Mouse (Mus musculus): ENCODE results near the gene Tm6sf1.
A peak's percentile ranks its signal among the peaks of the same experiment; 100 is the strongest.
"Not testable (repeated sequence)": the region's sequence is repeated elsewhere in the genome, so short reads cannot be mapped to it uniquely, and the experiment has no call there.

The Tm6sf1 gene

DNA sequence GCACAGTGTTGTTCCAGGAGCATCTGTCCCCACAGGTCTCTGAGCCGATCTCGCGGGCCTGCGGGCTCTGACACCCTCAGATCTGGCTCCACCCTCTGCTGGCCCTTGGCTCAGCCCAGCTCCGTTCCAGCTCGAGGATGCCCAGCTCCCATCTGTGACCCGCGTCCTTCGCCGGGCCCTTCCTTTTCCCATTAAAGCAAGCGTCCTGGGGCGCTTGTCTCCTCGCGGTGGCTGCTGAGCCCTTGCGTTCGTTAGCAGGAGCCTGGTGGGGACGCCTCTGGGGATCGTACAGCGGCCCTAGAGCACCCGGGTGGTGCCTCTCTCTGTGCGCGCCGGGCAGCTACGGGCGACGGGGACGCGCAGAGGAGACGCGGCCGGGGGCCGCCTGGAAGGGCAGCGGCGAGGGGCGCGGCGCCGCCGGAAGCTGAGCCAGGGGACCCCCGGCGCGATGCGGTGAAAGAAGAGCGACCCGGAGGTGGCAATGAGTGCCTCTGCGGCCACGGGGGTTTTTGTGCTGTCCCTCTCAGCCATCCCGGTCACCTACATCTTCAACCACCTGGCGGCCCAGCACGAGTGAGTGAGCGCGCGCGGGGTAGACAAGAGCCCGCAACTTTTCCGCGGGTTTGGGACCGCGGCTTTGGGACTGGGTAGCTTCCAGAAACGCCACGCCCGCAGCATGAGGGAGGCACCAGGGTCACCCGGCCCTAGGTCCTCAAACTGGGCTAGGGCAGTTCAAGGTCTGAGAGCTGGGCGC lies at the start of gene Tm6sf1:
TSS of gene Tm6sf1 (plus strand) at position 34 of the 754 bp plus-strand sequence.
- peak in 1 of 2 experiments; percentile 43 for DNase-seq

DNA sequence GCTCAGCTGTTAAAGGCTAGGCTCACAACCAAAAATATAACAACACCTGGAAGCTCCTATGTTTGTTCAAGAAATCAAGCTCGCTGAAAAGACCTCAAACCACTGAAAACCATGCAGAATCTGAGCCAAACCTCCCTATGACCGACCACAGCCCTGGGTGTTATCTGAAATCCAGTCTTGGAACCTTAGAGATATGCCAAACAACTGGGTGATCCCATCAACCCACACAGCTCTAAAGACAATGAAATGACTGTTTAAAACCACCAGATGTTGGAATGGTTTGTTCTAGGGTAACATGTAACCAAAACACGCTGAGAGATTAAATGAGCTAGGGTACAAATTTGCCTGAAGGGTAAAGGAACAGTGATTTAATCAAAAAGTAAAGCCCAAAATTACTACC lies 33.9 kb upstream of the Tm6sf1 start:
- no peak for DNase-seq

GRCm38 (mm10) chr7:81825381-81825780 lies 33.4 kb upstream of the Tm6sf1 start:
- peak in 1 of 2 experiments; percentile 51 for DNase-seq

DNA sequence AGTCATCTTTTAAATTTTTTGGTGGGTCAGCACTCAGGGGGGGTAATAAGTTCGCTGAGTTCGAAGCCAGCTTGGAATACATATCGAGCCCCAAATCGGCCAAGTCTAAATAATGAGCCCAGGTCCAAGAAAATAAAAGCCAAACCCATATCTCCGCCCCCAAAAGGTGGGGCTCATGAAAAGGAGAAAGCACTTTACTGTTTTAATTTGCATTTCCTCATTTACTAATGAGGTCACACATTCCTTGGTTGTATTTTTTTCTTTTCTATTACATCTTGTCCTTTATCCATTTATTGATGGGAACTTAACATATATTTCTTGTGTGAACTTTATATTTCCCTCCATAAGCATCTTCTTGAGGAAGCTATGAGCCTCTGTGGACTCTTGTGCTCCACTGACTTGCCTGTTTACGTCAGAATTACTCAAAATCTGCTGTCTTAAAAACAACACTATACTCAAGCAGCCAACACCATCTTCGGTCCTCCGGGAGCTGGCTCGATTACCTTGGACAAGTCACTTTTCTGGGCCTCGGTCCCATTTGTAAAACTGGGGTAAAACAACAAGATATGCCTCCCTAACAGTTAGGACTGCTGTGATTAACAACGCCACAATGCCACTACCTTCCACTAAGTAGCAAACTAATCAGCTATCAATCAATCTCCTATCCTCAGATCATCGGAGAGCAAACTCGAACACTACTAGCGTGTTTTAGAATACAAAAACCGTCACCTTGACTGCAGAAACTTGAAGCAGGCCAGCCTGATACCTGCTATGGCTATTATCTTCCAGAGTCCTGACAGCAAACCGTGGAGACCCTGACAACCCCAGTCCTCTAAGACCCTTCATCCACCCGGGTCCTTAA lies 30.8 kb upstream of the Tm6sf1 start:
- no peak for DNase-seq

DNA sequence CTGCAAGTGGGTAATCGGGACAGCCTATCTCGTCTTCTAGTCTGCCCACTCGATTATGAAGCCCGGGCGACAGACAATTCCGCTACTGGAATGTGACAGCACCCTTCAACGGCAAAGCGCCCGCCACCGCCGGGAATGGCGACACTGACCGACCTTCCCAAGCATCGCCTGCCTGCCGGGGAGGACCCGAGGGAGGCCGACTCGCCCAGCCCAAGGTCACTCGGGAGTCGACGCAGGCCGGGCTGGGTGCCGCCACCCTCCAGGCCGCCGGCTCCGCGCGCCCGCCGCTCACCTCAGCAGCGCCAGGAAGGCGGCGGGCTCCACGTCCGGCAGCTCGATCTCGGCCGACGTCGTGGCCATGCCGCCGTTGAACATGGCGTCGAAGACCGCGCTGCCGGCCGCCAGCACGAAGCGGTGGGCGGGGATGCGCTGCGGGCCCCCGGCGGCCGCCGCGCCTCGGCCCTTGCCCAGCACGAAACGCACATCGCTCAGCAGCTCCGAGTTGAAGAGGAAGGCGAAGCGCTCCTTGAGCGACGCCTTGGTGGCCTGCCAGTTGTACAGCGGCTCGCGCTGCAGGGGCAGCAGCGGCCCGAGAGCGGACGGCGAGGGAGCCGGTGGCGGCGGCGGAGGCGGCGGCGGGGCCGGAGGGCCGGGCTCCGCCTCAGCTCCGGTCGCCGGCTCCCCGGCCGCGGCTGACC lies 30.0 kb upstream of the Tm6sf1 start:
- DNase-seq, result peak; percentile 58 to 62

DNA sequence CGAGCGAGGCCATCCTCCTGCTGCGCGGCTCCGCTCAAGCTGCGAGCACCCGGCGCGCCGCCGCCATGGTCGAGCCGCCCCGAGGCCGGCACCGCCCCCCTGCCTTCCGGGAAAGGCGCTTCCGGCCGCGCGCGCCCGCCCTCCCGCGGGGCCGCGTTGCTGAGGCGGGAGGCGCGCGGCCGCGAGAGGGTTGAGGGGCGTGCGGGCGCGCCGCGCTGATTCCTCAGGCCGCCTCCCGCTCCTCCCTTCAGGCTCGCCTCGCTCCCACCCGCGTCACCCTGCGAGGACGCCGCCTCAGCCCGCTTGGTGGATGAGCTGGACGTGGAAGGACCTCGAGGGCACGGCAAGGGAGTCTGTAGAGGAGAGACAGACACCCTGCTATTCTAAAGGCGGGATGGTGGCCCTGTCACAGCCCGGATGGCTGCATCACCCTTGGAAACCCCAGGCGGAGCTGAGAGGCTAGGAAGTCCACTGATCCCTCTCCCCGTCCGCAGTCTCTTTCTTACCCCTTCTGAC lies 29.4 kb upstream of the Tm6sf1 start, which contains the start of gene Btbd1:
TSS of gene Btbd1 (minus strand) at position 53 of the 516 bp plus-strand sequence.
- DNase-seq, result peak; percentile 74 to 75

DNA sequence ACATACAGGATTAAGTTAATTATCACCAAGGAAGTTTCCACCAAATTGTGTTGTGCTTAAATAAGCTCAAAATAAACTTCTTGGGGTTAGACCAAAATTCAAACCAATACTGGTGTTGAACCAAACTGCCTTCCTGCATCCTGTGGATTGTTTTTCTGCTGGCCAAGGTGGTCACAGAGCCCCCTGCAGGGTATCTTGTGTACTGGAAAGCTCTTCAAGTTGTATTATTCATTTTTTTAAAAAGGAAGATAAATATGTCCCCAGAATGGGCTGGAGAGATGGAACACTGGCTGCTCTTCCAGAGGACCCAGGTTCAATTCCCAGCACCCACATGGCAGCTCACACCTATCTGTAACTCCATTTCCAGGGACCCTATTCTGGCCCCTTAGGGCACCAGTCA lies 24.0 kb upstream of the Tm6sf1 start:
- no peak for DNase-seq

- DNase-seq, result no peak
Measured at GRCm38 (mm10) chr7:81835430-81835829, 23.4 kb upstream of the Tm6sf1 start.

DNA sequence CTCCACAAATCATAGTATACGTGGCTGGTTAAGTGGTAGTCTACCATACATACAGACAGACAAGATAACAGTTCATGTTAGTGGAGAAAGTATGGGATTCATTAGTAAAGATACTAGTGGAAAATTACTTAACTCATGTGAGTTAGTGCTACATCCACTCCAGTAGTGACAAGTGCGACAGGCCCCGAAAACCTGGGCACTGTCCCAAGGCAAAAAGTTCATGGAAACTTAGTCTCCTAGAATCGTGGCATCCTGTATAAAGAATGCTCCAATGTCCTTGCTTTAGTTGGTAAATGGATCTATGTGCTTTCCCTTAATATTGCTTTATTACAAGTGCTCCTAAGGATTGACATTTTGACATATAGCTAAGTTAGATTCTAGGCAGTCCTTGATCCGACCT lies 21.0 kb upstream of the Tm6sf1 start:
- DNase-seq, result not testable (repeated sequence)

GRCm38 (mm10) chr7:81839746-81840145 lies 19.1 kb upstream of the Tm6sf1 start:
- DNase-seq, result no peak

DNA sequence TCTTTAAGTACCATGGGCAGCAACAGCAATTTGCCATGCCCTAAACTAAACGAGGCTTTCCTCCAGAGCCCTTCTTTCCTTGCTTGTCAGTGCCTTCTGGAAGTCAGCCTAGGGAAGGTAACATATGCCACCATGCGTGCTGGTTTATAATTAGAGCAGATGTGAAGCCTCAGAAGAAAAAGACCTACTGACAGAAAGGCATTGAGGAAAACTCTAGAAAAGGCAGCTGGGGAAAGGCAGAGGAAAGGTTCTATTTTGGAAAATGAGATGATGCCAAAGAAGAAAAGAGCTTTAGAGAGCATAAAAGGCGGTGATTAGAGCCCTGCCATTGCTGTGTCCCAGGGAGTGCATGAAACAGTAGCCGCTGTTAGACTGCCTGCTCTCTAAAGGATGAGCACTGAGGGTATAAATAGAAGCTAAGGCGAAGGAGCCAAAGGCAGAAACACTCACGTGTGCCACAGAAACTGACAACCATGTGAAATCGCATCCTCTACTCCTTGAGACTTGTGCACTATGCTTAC lies 18.1 kb upstream of the Tm6sf1 start:
- no peak for DNase-seq

DNA sequence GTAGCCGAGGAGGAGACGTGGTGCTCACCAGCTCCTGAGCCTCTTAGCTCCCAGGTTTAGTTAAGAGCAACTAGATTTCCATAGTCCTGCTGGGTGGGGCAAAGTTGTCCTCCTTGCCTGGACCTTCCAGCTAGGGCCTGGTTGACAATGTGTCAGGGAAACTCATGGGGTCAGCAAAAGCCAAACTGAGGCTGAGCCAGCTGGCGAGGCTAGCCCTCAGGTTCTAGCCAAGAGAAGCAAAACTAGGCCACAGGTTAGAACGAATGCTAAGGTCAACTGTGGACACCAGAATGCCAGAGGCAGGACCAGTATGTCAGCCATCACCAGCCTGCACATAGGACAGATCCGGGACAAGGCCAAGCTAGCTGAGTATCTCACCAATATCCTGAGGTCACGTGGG lies 17.4 kb upstream of the Tm6sf1 start:
- no peak for DNase-seq

GRCm38 (mm10) chr7:81842141-81842540 lies 16.7 kb upstream of the Tm6sf1 start:
- DNase-seq, result no peak

DNA sequence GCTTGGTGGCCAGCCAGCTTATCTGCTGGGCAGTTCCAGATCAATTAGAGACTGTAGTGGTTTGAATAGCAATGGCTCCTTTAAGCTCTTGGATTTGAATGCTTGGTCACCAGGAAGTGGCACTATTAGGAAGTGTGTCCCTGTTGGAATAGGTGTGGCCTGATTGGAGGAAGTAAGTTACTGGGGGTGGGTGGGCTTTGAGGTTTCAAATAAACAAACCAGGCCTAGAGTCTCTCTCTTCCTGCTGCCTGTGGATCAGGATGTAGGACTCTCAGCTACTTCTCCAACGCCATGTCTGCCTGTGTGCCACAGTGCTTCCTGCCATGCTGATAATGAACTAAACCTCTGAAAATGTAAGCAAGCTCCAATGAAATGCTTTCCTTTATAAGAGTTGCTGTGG lies 15.8 kb upstream of the Tm6sf1 start:
- DNase-seq, result no peak

DNA sequence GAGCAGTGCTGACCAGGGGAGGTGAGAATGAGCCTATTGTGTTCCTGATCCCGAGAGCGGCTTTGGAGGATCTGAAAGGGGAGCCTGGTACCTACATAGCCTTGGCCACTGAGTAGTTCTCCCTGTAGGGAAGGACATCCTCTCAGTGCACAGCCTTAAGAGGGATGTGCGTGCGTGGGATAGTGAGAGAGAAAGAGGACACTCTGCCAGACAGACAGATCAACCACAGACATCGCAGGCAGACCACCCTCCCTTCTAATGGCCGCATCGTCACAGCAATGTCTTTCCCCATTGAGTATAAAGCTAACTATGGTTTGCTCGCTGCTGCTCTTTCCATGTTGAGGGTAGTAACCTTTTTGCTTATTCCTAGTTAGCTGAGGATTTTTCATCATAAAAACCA lies 14.9 kb upstream of the Tm6sf1 start:
- no peak for DNase-seq

GRCm38 (mm10) chr7:81844801-81845200 lies 14.0 kb upstream of the Tm6sf1 start:
- DNase-seq, result no peak

DNA sequence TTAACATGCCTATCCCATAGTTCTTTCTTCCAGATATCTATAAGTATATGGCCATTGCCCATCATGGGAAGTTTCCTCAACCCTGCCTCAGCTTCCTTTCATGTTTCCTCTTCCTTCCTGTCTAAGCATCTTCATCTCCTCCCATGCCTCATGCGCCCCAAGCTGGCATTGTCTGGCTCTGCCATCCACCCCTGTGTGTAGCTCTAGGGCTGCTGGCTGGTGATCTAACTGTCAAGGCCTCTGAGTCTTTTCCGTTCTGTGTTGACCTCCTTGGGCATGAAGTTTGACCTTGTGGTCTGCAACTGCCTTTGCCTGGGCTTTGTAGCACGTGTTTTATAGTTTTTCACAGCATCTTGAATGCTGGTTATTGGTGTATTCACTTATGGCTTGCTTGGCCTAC lies 13.5 kb upstream of the Tm6sf1 start:
- DNase-seq, result no peak

- no peak for DNase-seq
Measured at GRCm38 (mm10) chr7:81846008-81846407, 12.8 kb upstream of the Tm6sf1 start.

- DNase-seq, result no peak
Measured at GRCm38 (mm10) chr7:81847010-81847409, 11.8 kb upstream of the Tm6sf1 start.

DNA sequence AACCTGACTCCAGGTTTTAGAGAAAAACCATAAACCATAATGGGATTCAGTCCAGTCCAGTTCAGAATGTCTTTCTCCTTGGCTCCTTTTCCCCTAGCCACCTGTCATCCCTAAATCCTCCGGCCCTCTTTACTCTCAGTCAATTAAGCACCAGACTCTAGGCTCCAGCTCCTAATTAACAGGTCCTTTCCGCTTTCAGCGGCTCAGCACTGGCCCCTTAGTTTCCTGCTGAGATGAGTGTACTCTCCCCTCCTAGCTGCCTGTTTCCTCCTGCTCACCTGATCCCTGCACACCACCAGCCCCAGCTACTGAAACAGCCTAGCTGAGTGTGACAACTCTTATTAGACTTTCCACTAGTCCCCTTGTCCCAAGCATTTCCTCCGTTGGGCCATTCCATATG lies 11.0 kb upstream of the Tm6sf1 start:
- peak; percentile 64 to 78 for DNase-seq

GRCm38 (mm10) chr7:81849214-81849613 lies 9.6 kb upstream of the Tm6sf1 start:
- DNase-seq, result no peak

GRCm38 (mm10) chr7:81849633-81850032 lies 9.2 kb upstream of the Tm6sf1 start:
- DNase-seq, result no peak

DNA sequence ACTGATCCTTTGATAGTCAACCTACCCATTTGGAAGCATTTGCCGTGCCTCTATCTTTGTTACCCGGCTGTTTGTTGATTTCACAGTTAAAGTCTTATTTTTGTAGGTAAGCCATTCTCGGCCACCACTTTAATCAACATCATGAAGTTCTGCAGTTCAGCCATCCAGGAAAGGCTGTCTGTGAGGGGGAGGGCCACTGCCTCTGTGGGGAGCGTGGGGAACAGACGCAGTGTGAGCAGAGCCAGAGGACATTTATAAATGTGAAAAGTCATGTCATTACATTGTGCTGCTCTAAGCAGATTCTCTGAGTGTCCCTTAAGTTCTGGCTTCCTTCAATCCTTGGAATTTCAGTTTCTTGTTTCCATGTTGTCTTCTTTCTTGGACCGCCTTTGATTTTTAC lies 8.6 kb upstream of the Tm6sf1 start:
- no peak for DNase-seq

All from cerebellum, postnatal 14 days (tissue).